Mouse (Mus musculus) midbrain, embryonic 14.5 days (tissue): ENCODE data around the gene Fbxl17. TPM values are rescaled to one million over a fixed set of nuclear protein-coding genes. Genes with fewer than 3 reads are reported as not detected.

ENCODE experiments used
- ATAC-seq: fragments of 200-750 bp; cut with Nextera tagmentation; 2 replicates; pipeline ENCODE4 v1.8.0; 2017; ENCODE audit warnings: moderate number of reproducible peaks, moderate library complexity; ENCODE audit not compliant: low FRiP score, low TSS enrichment
- DNase-seq: peaks from one replicate; pipeline ENCODE4 v3.0.0-alpha.2; 2015
- H3K27ac ChIP-seq: fragments of 300-500 bp; sonication (generic); replicated peaks from 2 replicates; pipeline ENCODE4 v1.5.1; 2014; ENCODE audit warnings: mild to moderate bottlenecking, low read depth, low read length, moderate library complexity
- H3K27me3 ChIP-seq: fragments of 300-500 bp; sonication (generic); 2 replicates; pipeline ENCODE4 v1.6.1; 2014; ENCODE audit warnings: low read length, control low read depth, mixed read lengths; ENCODE audit not compliant: control insufficient read depth, insufficient read depth
- H3K36me3 ChIP-seq: fragments of 300-500 bp; sonication (generic); 2 replicates; pipeline ENCODE4 v1.6.1; 2014; ENCODE audit warnings: low read length, control low read depth; ENCODE audit not compliant: control insufficient read depth, insufficient read depth
- H3K4me1 ChIP-seq: fragments of 300-500 bp; sonication (generic); 2 replicates; pipeline ENCODE4 v1.6.1; 2014; ENCODE audit warnings: mild to moderate bottlenecking, antibody characterized with exemption, low read length, control low read depth; ENCODE audit not compliant: control insufficient read depth, insufficient read depth
- H3K4me2 ChIP-seq: fragments of 300-500 bp; sonication (generic); 2 replicates; pipeline ENCODE4 v1.6.1; 2014; ENCODE audit warnings: mild to moderate bottlenecking, low read length, moderate library complexity
- H3K4me3 ChIP-seq: fragments of 300-500 bp; sonication (generic); replicated peaks from 2 replicates; pipeline ENCODE4 v1.5.1; 2014; ENCODE audit warnings: low read depth, low read length
- H3K9ac ChIP-seq: fragments of 300-500 bp; sonication (generic); replicated peaks from 2 replicates; pipeline ENCODE4 v1.6.1; 2014; ENCODE audit warnings: mild to moderate bottlenecking, low read length, moderate library complexity
- H3K9me3 ChIP-seq: fragments of 300-500 bp; sonication (generic); 2 replicates; pipeline ENCODE4 v1.6.1; 2016; ENCODE audit warnings: low read length, control low read depth, mixed read lengths; ENCODE audit not compliant: control insufficient read depth
- WGBS: fragments of 180-500 bp; shearing (Covaris S2); extraction: QIAGEN DNeasy Blood & Tissue Kit; methylation state at CpG from one replicate; pipeline ENCODE4 v1.1.7; 2014; 5-methylcytosine and 5-hydroxymethylcytosine counted together
- polyA plus RNA-seq: library from polyadenylated mRNA; unstranded; fragments of >200 nt; fragmentation: Nextera tagmentation; extraction: Ambion mirVana; gene quantifications from 2 replicates; pipeline ENCODE4 v1.2.1, GENCODE M21; 2014

The Fbxl17 gene
- polyA plus RNA-seq, 1 experiment from 2014 or later: 53.5 TPM

GRCm38 (mm10) chr17:63259091-63259490 lies 240.7 kb downstream of the Fbxl17 start:
- Histone ChIP-seq H3K4me2 (no peak overlapping the region), H3K4me3 (no peak overlapping the region), H3K4me1 (peaks cover 4% of the 10 kb centered on the region), H3K27me3 (no peaks in the 10 kb centered on the region), H3K27ac (no peak overlapping the region), H3K36me3 (no peaks in the 10 kb centered on the region), H3K9ac (no peak overlapping the region), H3K9me3 (no peaks in the 10 kb centered on the region)
- no peak for DNase-seq
- no peak for ATAC-seq
- 84% methylated on average over 3 of the region's 3 CpGs for WGBS

- Histone ChIP-seq H3K36me3 (no peaks in the 10 kb centered on the region), H3K9me3 (no peaks in the 10 kb centered on the region), H3K4me1 (no peaks in the 10 kb centered on the region), H3K4me3 (no peak overlapping the region), H3K27me3 (no peaks in the 10 kb centered on the region), H3K27ac (no peak overlapping the region), H3K4me2 (no peak overlapping the region), H3K9ac (no peak overlapping the region)
- WGBS: 97% methylated on average over 7 of the region's 7 CpGs
- ATAC-seq (no peak), DNase-seq (no peak)
Measured at GRCm38 (mm10) chr17:63246144-63246619, 253.6 kb downstream of the Fbxl17 start.

GRCm38 (mm10) chr17:63245472-63245871 lies 254.3 kb downstream of the Fbxl17 start:
- H3K36me3 ChIP-seq: no peaks in the 10 kb centered on the region
- ATAC-seq (no peak), DNase-seq (no peak)
- H3K4me3 ChIP-seq: no peak overlapping the region
- H3K4me1 ChIP-seq: no peaks in the 10 kb centered on the region
- no peak overlapping the region for H3K4me2 ChIP-seq
- no peak overlapping the region for H3K27ac ChIP-seq
- no peaks in the 10 kb centered on the region for H3K9me3 ChIP-seq
- no peaks in the 10 kb centered on the region for H3K27me3 ChIP-seq
- WGBS: 98% methylated on average over 8 of the region's 9 CpGs
- no peak overlapping the region for H3K9ac ChIP-seq

GRCm38 (mm10) chr17:63242761-63243160 lies 257.1 kb downstream of the Fbxl17 start:
- no peaks in the 10 kb centered on the region for H3K9me3 ChIP-seq

GRCm38 (mm10) chr17:63240731-63241106 lies 259.1 kb downstream of the Fbxl17 start:
- no peak overlapping the region for H3K4me3 ChIP-seq
- no peak overlapping the region for H3K27ac ChIP-seq
- ATAC-seq (no peak), DNase-seq (no peak)
- 86% methylated on average over 5 of the region's 5 CpGs for WGBS
- no peak overlapping the region for H3K4me2 ChIP-seq
- H3K9me3 ChIP-seq: no peaks in the 10 kb centered on the region
- no peak overlapping the region for H3K9ac ChIP-seq
- H3K36me3 ChIP-seq: no peaks in the 10 kb centered on the region
- H3K27me3 ChIP-seq: no peaks in the 10 kb centered on the region
- no peaks in the 10 kb centered on the region for H3K4me1 ChIP-seq

More at GRCm38 (mm10) chr17:63242761-63243160, 257.1 kb downstream of the Fbxl17 start:
- H3K27ac ChIP-seq: no peak overlapping the region
- no peaks in the 10 kb centered on the region for H3K4me1 ChIP-seq
- H3K27me3 ChIP-seq: no peaks in the 10 kb centered on the region
- DNase-seq (no peak), ATAC-seq (0 out of 2 replicates have a peak, but pooled peaks have one; percentile 20)
- no peaks in the 10 kb centered on the region for H3K36me3 ChIP-seq
- WGBS: 99% methylated on average over 3 of the region's 3 CpGs
- no peak overlapping the region for H3K4me2 ChIP-seq
- H3K9ac ChIP-seq: no peak overlapping the region
- H3K4me3 ChIP-seq: no peak overlapping the region

- H3K27ac ChIP-seq: no peak overlapping the region
- no peaks in the 10 kb centered on the region for H3K4me1 ChIP-seq
- H3K27me3 ChIP-seq: no peaks in the 10 kb centered on the region
- no peaks in the 10 kb centered on the region for H3K36me3 ChIP-seq
- H3K9ac ChIP-seq: no peak overlapping the region
- WGBS: 80% methylated on average over 9 of the region's 9 CpGs
- H3K9me3 ChIP-seq: no peaks in the 10 kb centered on the region
- H3K4me3 ChIP-seq: no peak overlapping the region
- ATAC-seq (no peak), DNase-seq (no peak)
- no peak overlapping the region for H3K4me2 ChIP-seq
Measured at GRCm38 (mm10) chr17:63240021-63240730, 259.6 kb downstream of the Fbxl17 start.

GRCm38 (mm10) chr17:63236846-63237245 lies 263.0 kb downstream of the Fbxl17 start:
- Histone ChIP-seq H3K4me2 (no peak overlapping the region), H3K9me3 (no peaks in the 10 kb centered on the region), H3K4me3 (no peak overlapping the region), H3K4me1 (no peaks in the 10 kb centered on the region), H3K27ac (no peak overlapping the region), H3K27me3 (no peaks in the 10 kb centered on the region), H3K9ac (no peak overlapping the region), H3K36me3 (no peaks in the 10 kb centered on the region)
- no peak for DNase-seq
- no peak for ATAC-seq

GRCm38 (mm10) chr17:63236221-63236620 lies 263.6 kb downstream of the Fbxl17 start:
- H3K36me3 ChIP-seq: no peaks in the 10 kb centered on the region
- no peak overlapping the region for H3K9ac ChIP-seq
- DNase-seq (no peak), ATAC-seq (no peak)
- H3K4me1 ChIP-seq: no peaks in the 10 kb centered on the region
- no peaks in the 10 kb centered on the region for H3K27me3 ChIP-seq
- H3K27ac ChIP-seq: no peak overlapping the region
- no peak overlapping the region for H3K4me2 ChIP-seq
- no peaks in the 10 kb centered on the region for H3K9me3 ChIP-seq
- H3K4me3 ChIP-seq: no peak overlapping the region
- WGBS: 86% methylated on average over 8 of the region's 8 CpGs

GRCm38 (mm10) chr17:63235821-63236220 lies 264.0 kb downstream of the Fbxl17 start:
- DNase-seq (no peak), ATAC-seq (no peak)
- Histone ChIP-seq H3K4me1 (no peaks in the 10 kb centered on the region), H3K9ac (no peak overlapping the region), H3K9me3 (no peaks in the 10 kb centered on the region), H3K4me2 (no peak overlapping the region), H3K4me3 (no peak overlapping the region), H3K27me3 (no peaks in the 10 kb centered on the region), H3K36me3 (no peaks in the 10 kb centered on the region), H3K27ac (no peak overlapping the region)
- 49% methylated on average over 3 of the region's 3 CpGs for WGBS
